Mouse (Mus musculus) embryonic facial prominence, embryonic 10.5 days (tissue): ENCODE data around the gene Mn1. TPM values are rescaled to one million over a fixed set of nuclear protein-coding genes. Genes with fewer than 3 reads are reported as not detected.
A peak's percentile ranks its signal among the peaks of the same experiment; 100 is the strongest.

Source experiments
- DNase-seq: peaks from one replicate; pipeline ENCODE4 v3.0.0-alpha.2; 2017; ENCODE audit warnings: low spot score
- H3K27ac ChIP-seq: fragments of 300-500 bp; sonication (generic); replicated peaks from 2 replicates; pipeline ENCODE4 v1.5.1; 2016; ENCODE audit warnings: mild to moderate bottlenecking
- H3K27me3 ChIP-seq: fragments of 300-500 bp; sonication (generic); replicated peaks from 2 replicates; pipeline ENCODE4 v1.6.1; 2016; ENCODE audit warnings: low read depth, mild to moderate bottlenecking; ENCODE audit not compliant: poor library complexity, severe bottlenecking
- H3K36me3 ChIP-seq: fragments of 300-500 bp; sonication (generic); replicated peaks from 2 replicates; pipeline ENCODE4 v1.6.1; 2016; ENCODE audit warnings: mild to moderate bottlenecking, moderate library complexity
- H3K4me1 ChIP-seq: fragments of 300-500 bp; sonication (generic); 2 replicates; pipeline ENCODE4 v1.6.1; 2016
- H3K4me3 ChIP-seq: fragments of 300-500 bp; sonication (generic); 2 replicates; pipeline ENCODE4 v1.5.1; 2016; ENCODE audit warnings: mild to moderate bottlenecking, moderate library complexity
- H3K9me3 ChIP-seq: fragments of 300-500 bp; sonication (generic); 2 replicates; pipeline ENCODE4 v1.6.1; 2016; ENCODE audit warnings: mild to moderate bottlenecking
- WGBS: fragments of 180-500 bp; shearing (Covaris S2); methylation state at CpG from one replicate; pipeline ENCODE4 v1.1.7; 2016; 5-methylcytosine and 5-hydroxymethylcytosine counted together
- polyA plus RNA-seq: library from polyadenylated mRNA; unstranded; fragments of >200 nt; fragmentation: Nextera tagmentation; extraction: Ambion mirVana; gene quantifications from 2 replicates; pipeline ENCODE4 v1.2.1, GENCODE M21; 2016

Mn1 gene
- polyA plus RNA-seq, 1 experiment from 2014 or later = 49.5 TPM

DNA sequence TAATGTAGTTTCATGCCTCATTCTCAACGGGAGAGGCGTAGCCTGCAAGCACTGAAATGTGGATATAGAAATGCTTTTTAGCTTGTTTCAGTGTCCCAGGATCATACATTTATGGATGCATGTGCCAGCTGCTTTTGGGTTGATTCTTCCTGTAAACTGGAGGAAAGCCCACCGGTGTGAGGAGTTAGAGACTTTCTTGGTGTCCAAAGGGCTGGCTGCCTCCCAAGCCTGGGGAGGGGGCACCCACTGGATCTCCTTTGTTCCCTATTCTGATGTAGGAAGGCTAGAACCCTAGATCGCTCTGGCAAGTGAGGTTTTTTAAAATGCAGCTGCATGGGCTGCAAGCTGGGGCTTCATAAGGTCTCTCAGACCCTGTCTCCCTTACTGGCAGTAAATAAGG, 6.5 kb downstream of the Mn1 start:
- no peaks in the 10 kb centered on the region for H3K9me3 ChIP-seq
- H3K36me3 ChIP-seq = peaks cover 97% of the 10 kb centered on the region
- DNase-seq = no peak
- H3K4me3 ChIP-seq = peak overlapping the region; percentile 99
- peaks cover 99% of the 10 kb centered on the region for H3K4me1 ChIP-seq
- peak overlapping the region; percentile 49 for H3K27ac ChIP-seq
- WGBS = 82% methylated on average over 4 of the region's 4 CpGs
- H3K27me3 ChIP-seq = peaks cover 29% of the 10 kb centered on the region

- Histone ChIP-seq H3K27me3 (peaks cover 9% of the 10 kb centered on the region; the same call in 1 of the 2 replicates), H3K9me3 (no peaks in the 10 kb centered on the region), H3K4me3 (peak overlapping the region; percentile 30; the same call in 1 of the 2 replicates), H3K4me1 (peaks cover 99% of the 10 kb centered on the region), H3K27ac (no peak overlapping the region), H3K36me3 (peaks cover 93% of the 10 kb centered on the region)
- WGBS = 90% methylated on average over 9 of the region's 9 CpGs
- DNase-seq = no peak
These were observed 8.7 kb downstream of the Mn1 start for GRCm38 (mm10) chr5:111425813-111426212.

DNA sequence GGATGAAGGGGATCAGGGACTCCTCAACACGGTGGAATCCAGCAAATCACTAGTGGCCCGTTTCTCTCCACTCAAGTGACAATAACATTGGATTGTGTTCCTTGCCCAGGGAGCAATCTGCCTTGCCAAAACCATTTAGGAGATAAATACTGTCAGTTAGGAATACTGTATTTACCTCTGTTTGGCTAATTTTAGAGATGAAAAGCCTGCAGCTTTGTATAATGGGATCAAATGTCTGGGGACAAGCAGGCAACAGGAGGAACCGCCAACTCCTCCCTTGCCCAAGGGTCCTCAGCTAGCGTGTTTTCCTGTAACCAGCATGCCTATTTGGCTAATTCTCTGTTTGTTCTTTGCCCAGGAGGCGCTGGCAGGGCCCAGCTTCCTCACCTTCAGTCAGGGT, 9.1 kb downstream of the Mn1 start:
- Histone ChIP-seq H3K27ac (no peak overlapping the region), H3K36me3 (peaks cover 93% of the 10 kb centered on the region), H3K4me3 (peak overlapping the region; percentile 30; the same call in 1 of the 2 replicates), H3K4me1 (peaks cover 99% of the 10 kb centered on the region), H3K9me3 (no peaks in the 10 kb centered on the region), H3K27me3 (peaks cover 5% of the 10 kb centered on the region; the same call in 1 of the 2 replicates)
- WGBS = 57% methylated on average over 5 of the region's 5 CpGs
- DNase-seq = no peak

DNA sequence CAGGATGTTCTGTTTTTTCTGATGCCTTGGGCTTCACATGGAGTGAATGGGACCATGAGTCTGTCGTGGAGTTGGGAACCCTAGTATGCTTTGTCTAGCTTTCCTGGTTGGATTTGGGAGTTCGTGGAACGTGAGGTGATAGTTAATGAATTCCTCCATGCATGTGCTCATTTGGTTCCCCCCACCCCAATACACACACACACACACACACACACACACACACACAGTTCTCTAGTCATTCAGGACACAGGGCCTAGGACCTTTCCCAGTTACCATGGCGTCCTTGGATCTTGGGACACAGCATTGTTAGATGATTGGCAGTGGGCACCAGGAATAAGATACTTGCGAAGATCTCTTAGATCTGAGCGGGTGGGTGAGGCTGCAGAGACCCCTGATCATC, 11.7 kb downstream of the Mn1 start:
- H3K4me1 ChIP-seq = peaks cover 97% of the 10 kb centered on the region
- no peaks in the 10 kb centered on the region for H3K27me3 ChIP-seq
- peaks cover 89% of the 10 kb centered on the region for H3K36me3 ChIP-seq
- H3K9me3 ChIP-seq = no peaks in the 10 kb centered on the region
- peak overlapping the region; percentile 11; the same call in 1 of the 2 replicates for H3K4me3 ChIP-seq
- DNase-seq = no peak
- WGBS = 73% methylated on average over 6 of the region's 6 CpGs
- peak overlapping the region; percentile 61; the same call in 1 of the 2 replicates for H3K27ac ChIP-seq

DNA sequence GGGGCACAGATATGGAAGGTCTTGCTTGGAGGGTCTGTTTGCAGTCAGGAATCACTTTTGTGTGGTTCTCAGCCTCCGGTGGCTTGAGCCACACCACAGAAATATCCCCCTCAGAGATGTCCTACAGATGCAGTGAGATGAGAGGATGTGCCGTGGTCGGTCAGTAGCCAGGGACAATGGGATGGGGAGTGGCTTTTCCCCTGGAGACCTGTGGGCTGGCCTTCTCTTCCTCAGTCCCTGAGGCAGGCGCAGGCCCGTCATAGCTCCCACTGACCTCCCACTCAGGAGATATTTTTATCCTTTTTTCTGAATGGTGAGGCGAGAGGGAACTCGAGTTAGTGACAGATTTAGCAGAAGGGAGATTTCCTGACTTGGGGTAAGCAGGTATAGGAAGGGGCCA, 12.6 kb downstream of the Mn1 start:
- Histone ChIP-seq H3K9me3 (no peaks in the 10 kb centered on the region), H3K27me3 (no peaks in the 10 kb centered on the region), H3K36me3 (peaks cover 89% of the 10 kb centered on the region), H3K4me1 (peaks cover 97% of the 10 kb centered on the region), H3K27ac (peak overlapping the region; percentile 61), H3K4me3 (peak overlapping the region; percentile 23; the same call in 1 of the 2 replicates)
- 41% methylated on average over 7 of the region's 7 CpGs for WGBS
- DNase-seq = no peak

DNA sequence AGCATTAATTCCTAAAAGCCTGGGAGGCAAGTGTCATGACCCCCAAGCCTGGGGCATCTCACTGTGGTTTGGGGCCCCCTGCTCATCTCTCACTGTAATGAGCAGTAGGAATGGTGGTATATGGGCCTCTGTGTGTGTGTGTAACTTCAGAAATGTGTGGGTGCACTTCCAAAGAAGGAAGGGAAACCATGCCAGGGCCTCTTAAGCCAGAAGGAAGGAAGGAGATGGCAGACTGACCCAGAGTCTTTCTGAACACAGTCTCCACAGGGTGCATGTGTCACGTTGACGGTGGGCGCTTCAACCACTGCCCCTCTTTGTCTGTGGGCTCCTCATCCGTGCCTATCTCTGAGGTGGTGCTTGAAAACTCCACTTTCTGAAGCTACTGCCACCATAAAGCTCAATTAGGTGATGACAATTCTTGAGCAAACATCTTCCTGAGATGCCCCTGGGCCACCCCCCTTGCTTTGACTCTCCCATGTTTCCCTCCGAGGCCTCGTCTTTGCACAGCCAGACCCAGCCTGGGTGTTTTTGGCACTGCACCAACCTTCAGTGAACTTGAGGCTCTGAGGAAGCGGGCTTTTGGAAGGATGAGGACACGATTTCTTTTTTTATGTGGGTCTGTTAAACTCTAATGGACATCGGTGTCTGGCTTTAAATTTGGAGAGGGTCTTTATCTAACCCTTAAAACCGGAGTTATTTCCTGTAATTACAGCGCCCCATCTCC, 14.0 kb downstream of the Mn1 start:
- Histone ChIP-seq H3K36me3 (peaks cover 90% of the 10 kb centered on the region), H3K9me3 (no peaks in the 10 kb centered on the region), H3K4me3 (no peak overlapping the region), H3K4me1 (peaks cover 98% of the 10 kb centered on the region), H3K27me3 (no peaks in the 10 kb centered on the region), H3K27ac (no peak overlapping the region)
- 80% methylated on average over 11 of the region's 11 CpGs for WGBS
- no peak for DNase-seq

DNA sequence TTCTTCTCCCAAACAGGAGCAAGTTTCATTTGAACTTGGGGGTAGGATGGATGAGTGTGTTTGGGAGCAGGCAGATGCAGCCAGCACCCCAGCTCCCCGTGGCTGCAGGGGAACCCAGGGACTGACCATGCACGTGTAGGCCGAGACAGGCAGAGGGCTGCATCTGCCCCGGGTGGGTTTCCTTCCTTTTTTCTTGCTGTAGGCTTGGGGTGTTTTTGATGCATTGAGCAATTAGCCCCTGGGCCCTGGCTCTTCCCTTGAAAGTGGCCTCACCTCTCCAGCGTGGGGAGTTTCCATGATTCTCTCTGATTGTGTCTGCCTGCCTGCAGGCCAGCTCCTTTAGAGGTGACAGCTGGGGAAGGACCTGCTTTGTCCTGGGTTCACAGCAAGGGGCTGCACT, 15.7 kb downstream of the Mn1 start:
- Histone ChIP-seq H3K27me3 (no peaks in the 10 kb centered on the region), H3K9me3 (no peaks in the 10 kb centered on the region), H3K4me1 (peaks cover 98% of the 10 kb centered on the region), H3K27ac (no peak overlapping the region), H3K36me3 (peaks cover 90% of the 10 kb centered on the region), H3K4me3 (no peak overlapping the region)
- DNase-seq = no peak
- WGBS = 44% methylated on average over 5 of the region's 5 CpGs

DNA sequence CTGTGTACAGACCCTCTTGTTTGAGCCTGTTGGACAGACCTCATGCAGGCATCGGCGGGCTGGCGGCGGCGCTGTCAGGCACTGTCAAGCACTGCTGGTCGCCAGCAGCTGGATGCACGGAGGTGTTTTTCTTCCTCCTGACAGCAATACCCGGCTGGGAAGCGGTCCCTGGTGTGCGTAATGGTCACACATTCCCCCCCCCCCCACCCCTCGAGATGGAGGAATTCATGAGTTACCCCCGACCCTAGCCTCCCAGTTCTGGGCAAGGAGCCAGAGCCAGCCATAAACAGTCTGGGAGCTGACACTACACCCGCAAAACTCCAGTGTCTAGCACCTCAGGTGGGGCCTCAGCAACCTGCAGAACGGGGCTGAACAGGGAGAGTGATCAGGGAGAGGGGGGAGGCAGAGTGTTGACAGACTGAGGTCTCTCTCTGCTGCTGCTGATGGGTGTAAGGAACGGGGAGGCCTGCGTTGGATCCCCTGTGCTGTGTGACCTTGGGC, 17.2 kb downstream of the Mn1 start:
- Histone ChIP-seq H3K27ac (0 out of 2 replicates have a peak overlapping the region, but pooled peaks have one; percentile 14), H3K4me3 (no peak overlapping the region), H3K36me3 (peaks cover 90% of the 10 kb centered on the region), H3K9me3 (no peaks in the 10 kb centered on the region), H3K4me1 (peaks cover 88% of the 10 kb centered on the region), H3K27me3 (no peaks in the 10 kb centered on the region)
- 62% methylated on average over 16 of the region's 16 CpGs for WGBS
- no peak for DNase-seq

- WGBS = 89% methylated on average over 7 of the region's 7 CpGs
- no peak for DNase-seq
- peak overlapping the region; percentile 31; the same call in 1 of the 2 replicates for H3K27ac ChIP-seq
- no peak overlapping the region for H3K4me3 ChIP-seq
- no peaks in the 10 kb centered on the region for H3K27me3 ChIP-seq
- peaks cover 94% of the 10 kb centered on the region for H3K36me3 ChIP-seq
- no peaks in the 10 kb centered on the region for H3K9me3 ChIP-seq
- peaks cover 86% of the 10 kb centered on the region for H3K4me1 ChIP-seq
These were observed 19.1 kb downstream of the Mn1 start for GRCm38 (mm10) chr5:111436260-111436659.

DNA sequence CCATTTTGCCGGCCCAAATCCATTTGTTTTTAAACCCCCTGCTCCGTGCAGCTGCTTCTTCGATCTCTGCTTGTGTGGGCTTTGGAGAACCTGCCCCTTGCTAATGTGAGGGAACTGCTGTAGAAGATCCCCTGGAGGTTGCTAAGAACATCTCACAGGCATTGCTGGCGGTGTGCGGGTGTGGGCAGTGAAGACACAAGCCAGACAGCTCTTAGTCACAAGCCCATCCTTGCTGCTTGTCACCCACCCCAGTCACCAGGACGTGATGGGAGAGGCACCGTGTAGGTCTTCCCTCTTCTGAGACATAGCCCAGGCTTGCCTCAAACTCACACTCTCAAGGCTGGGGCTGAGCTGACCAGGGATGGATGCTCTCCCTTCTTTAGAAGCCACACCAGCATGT, 20.0 kb downstream of the Mn1 start:
- H3K36me3 ChIP-seq = peaks cover 98% of the 10 kb centered on the region
- DNase-seq = no peak
- no peaks in the 10 kb centered on the region for H3K27me3 ChIP-seq
- H3K4me1 ChIP-seq = peaks cover 86% of the 10 kb centered on the region
- H3K4me3 ChIP-seq = no peak overlapping the region
- H3K9me3 ChIP-seq = no peaks in the 10 kb centered on the region
- WGBS = 72% methylated on average over 7 of the region's 7 CpGs
- H3K27ac ChIP-seq = no peak overlapping the region

DNA sequence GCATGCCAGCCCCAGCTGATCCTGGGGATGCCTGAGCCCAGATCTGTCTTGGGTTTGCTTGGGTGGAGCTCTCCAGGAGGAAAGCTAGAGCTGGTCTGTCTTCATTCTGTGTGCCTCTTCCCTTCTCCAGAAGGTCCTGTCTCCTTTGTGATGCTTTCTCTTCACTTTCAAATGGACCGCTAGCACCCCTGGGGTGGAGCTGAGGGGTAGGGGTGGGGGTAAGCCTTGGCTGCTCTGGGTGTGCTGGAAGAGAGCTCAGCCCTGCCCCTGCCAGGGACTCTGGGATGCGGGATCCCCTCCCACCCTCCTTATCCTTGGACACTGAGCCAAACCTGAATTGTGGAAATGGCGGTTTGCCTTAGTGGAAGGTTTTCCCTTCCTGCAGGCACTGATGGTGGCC, 21.2 kb downstream of the Mn1 start:
- peaks cover 100% of the 10 kb centered on the region for H3K36me3 ChIP-seq
- no peak overlapping the region for H3K27ac ChIP-seq
- 86% methylated on average over 3 of the region's 3 CpGs for WGBS
- H3K27me3 ChIP-seq = no peaks in the 10 kb centered on the region
- H3K9me3 ChIP-seq = no peaks in the 10 kb centered on the region
- no peak for DNase-seq
- H3K4me3 ChIP-seq = no peak overlapping the region
- peaks cover 76% of the 10 kb centered on the region for H3K4me1 ChIP-seq

DNA sequence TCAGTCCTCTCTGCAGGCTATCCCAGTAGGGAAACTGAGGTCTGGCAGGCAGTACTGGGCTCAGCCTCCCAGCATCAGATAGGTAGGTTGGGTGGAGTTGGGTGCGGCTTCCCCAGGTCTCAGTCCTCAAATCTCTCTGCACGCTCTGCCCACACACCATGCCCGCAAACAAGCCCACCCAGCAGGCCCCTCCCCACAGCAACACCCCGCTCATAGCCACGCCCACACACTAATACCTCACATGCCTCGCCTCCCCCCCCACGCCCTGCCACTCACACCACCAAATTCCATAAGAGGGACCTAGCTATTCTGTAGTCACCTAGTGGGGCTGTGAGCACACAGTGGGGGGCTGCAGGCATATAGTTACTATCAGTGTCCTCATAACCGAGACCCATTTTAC, 21.7 kb downstream of the Mn1 start:
- no peak overlapping the region for H3K4me3 ChIP-seq
- H3K4me1 ChIP-seq = peaks cover 72% of the 10 kb centered on the region
- peaks cover 98% of the 10 kb centered on the region for H3K36me3 ChIP-seq
- no peak for DNase-seq
- no peaks in the 10 kb centered on the region for H3K9me3 ChIP-seq
- no peaks in the 10 kb centered on the region for H3K27me3 ChIP-seq
- 95% methylated on average over 8 of the region's 8 CpGs for WGBS
- no peak overlapping the region for H3K27ac ChIP-seq

DNA sequence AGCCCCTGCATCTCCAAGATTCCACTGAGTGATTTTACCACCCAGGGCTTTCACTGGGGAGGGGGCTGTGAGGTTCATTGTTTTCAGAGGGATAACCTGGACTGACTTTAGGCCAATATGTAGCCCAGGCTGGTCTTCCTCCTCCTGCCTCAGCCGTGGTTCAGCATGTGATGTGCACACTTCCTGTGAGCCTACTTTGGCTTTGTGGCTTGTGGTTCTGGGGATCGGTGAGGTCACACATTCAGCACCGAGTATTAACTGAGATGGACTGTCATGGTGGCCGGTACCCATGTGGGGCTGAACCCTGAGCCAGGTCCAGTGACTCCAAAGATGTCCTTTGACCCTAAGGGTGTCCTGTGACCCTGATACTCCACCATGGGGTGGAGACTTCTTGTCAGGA, 23.1 kb downstream of the Mn1 start:
- no peaks in the 10 kb centered on the region for H3K9me3 ChIP-seq
- no peak overlapping the region for H3K27ac ChIP-seq
- no peak for DNase-seq
- H3K4me1 ChIP-seq = peaks cover 64% of the 10 kb centered on the region
- 90% methylated on average over 4 of the region's 4 CpGs for WGBS
- no peak overlapping the region for H3K4me3 ChIP-seq
- H3K27me3 ChIP-seq = no peaks in the 10 kb centered on the region
- H3K36me3 ChIP-seq = peaks cover 98% of the 10 kb centered on the region
